Mouse (Mus musculus): ENCODE measurements around the gene Nme9. TPM values are rescaled to one million over a fixed set of nuclear protein-coding genes. Genes with fewer than 3 reads are reported as not detected.

Gene Nme9
- polyA plus RNA-seq, 1 experiment from 2014 or later, result 3.3 TPM

- Histone ChIP-seq H3K27ac (replicated peaks; ENCODE audit: low read depth, low read length) (no peak overlapping the region), H3K4me2 (ENCODE audit: low read depth, low read length) (no peak overlapping the region), H3K36me3 (ENCODE audit: control insufficient read depth, insufficient read depth, low read length) (no peaks in the 10 kb centered on the region), H3K9ac (ENCODE audit: low read depth, low read length) (no peak overlapping the region), H3K27me3 (replicated peaks; ENCODE audit: control insufficient read depth, insufficient read depth, low read length) (no peaks in the 10 kb centered on the region), H3K9me3 (ENCODE audit: control insufficient read depth, low read length) (no peaks in the 10 kb centered on the region), H3K4me3 (ENCODE audit: low read depth, low read length) (no peak overlapping the region), H3K4me1 (ENCODE audit: control insufficient read depth, insufficient read depth, low read length) (peaks cover 27% of the 10 kb centered on the region)
- 77% methylated on average over 6 of the region's 6 CpGs for WGBS
- no peak for DNase-seq (ENCODE audit: low spot score)
- ATAC-seq (ENCODE audit: low read depth), result no peak
Observed at GRCm38 (mm10) chr9:99431963-99432362, 19.3 kb upstream of the Nme9 start.

DNA sequence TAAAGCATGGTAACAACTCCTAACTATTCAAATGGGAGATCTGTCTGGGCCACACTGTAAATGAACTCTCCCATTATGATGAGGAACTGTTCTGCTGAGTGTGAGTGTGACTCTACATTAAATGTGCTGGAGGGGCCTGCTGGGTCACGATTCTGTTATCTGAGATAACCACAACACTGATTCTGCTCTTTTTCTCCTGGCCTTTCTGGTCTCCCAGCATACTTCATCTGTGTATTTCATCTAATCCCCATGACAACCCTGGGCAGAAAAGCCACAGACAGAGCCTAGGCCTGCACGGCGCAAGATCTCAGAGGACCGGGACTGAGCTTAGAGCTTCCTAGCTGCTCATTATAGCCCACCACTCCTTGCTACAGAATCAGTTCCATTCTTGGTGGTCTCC is 18.8 kb upstream of the Nme9 start:
- Histone ChIP-seq H3K9ac (ENCODE audit: low read depth, low read length) (no peak overlapping the region), H3K36me3 (ENCODE audit: control insufficient read depth, insufficient read depth, low read length) (no peaks in the 10 kb centered on the region), H3K27ac (replicated peaks; ENCODE audit: low read depth, low read length) (no peak overlapping the region), H3K4me2 (ENCODE audit: low read depth, low read length) (no peak overlapping the region), H3K9me3 (ENCODE audit: control insufficient read depth, low read length) (no peaks in the 10 kb centered on the region), H3K4me3 (ENCODE audit: low read depth, low read length) (no peak overlapping the region), H3K4me1 (ENCODE audit: control insufficient read depth, insufficient read depth, low read length) (peaks cover 27% of the 10 kb centered on the region), H3K27me3 (replicated peaks; ENCODE audit: control insufficient read depth, insufficient read depth, low read length) (no peaks in the 10 kb centered on the region)
- 74% methylated on average over 4 of the region's 4 CpGs for WGBS
- peak; percentile 29 for DNase-seq (ENCODE audit: low spot score)
- no peak for ATAC-seq (ENCODE audit: low read depth)

DNA sequence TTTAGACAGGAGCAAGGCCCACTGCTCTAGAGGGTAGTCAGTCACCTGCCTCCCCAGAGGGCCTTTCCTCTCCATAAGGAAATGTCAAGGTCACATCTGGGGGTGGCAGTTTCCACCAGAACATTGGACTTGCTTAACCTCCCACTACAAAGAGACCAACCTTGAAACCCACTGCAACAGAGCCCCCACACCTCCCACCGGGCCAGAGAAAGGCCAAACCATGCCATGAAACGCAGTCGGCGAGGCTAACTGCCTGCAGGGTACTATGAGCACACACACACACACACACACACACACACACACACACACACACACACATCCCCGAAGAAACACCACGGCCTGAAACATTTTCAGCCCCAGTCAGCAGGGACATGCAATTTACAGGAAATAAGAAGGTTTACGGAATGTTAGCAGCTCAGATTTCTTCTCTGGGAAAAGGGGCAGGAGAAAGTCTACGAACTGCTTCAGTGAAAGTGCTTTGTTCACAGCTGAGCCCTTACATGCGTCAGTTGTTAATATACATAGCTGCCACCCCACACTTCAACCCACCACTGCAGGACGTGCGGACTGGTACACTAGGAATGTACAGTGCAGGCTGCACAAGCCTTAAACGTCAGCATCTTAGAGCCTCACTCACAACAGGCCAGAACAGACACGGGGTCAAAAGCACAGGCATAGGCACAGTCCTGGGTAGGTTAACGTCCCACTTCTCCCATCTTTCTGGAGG is 16.2 kb upstream of the Nme9 start:
- H3K36me3 ChIP-seq (ENCODE audit: control insufficient read depth, insufficient read depth, low read length), result no peaks in the 10 kb centered on the region
- H3K4me2 ChIP-seq (ENCODE audit: low read depth, low read length), result peak overlapping the region; percentile 88
- H3K27me3 ChIP-seq (replicated peaks; ENCODE audit: control insufficient read depth, insufficient read depth, low read length), result peaks cover 3% of the 10 kb centered on the region; the same call in 1 of the 2 replicates
- peak overlapping the region; percentile 89 for H3K27ac ChIP-seq (replicated peaks; ENCODE audit: low read depth, low read length)
- H3K4me3 ChIP-seq (ENCODE audit: low read depth, low read length), result peak overlapping the region; percentile 80
- DNase-seq (ENCODE audit: low spot score) (peak; percentile 79), ATAC-seq (ENCODE audit: low read depth) (peak; percentile 68)
- H3K4me1 ChIP-seq (ENCODE audit: control insufficient read depth, insufficient read depth, low read length), result peaks cover 19% of the 10 kb centered on the region
- H3K9me3 ChIP-seq (ENCODE audit: control insufficient read depth, low read length), result no peaks in the 10 kb centered on the region
- peak overlapping the region; percentile 90 for H3K9ac ChIP-seq (ENCODE audit: low read depth, low read length)
- 11% methylated on average over 14 of the region's 14 CpGs for WGBS

- DNase-seq (ENCODE audit: low spot score) (peak; percentile 43), ATAC-seq (ENCODE audit: low read depth) (peak; percentile 14)
- peak overlapping the region; percentile 89 for H3K27ac ChIP-seq (replicated peaks; ENCODE audit: low read depth, low read length)
- H3K4me3 ChIP-seq (ENCODE audit: low read depth, low read length), result peak overlapping the region; percentile 80
- H3K9ac ChIP-seq (ENCODE audit: low read depth, low read length), result peak overlapping the region; percentile 90
- H3K36me3 ChIP-seq (ENCODE audit: control insufficient read depth, insufficient read depth, low read length), result no peaks in the 10 kb centered on the region
- H3K4me1 ChIP-seq (ENCODE audit: control insufficient read depth, insufficient read depth, low read length), result peaks cover 19% of the 10 kb centered on the region
- H3K4me2 ChIP-seq (ENCODE audit: low read depth, low read length), result peak overlapping the region; percentile 88
- H3K9me3 ChIP-seq (ENCODE audit: control insufficient read depth, low read length), result no peaks in the 10 kb centered on the region
- 8% methylated on average over 16 of the region's 16 CpGs for WGBS
- peaks cover 3% of the 10 kb centered on the region; the same call in 1 of the 2 replicates for H3K27me3 ChIP-seq (replicated peaks; ENCODE audit: control insufficient read depth, insufficient read depth, low read length)
Observed at GRCm38 (mm10) chr9:99435619-99436181, 15.6 kb upstream of the Nme9 start.

DNA sequence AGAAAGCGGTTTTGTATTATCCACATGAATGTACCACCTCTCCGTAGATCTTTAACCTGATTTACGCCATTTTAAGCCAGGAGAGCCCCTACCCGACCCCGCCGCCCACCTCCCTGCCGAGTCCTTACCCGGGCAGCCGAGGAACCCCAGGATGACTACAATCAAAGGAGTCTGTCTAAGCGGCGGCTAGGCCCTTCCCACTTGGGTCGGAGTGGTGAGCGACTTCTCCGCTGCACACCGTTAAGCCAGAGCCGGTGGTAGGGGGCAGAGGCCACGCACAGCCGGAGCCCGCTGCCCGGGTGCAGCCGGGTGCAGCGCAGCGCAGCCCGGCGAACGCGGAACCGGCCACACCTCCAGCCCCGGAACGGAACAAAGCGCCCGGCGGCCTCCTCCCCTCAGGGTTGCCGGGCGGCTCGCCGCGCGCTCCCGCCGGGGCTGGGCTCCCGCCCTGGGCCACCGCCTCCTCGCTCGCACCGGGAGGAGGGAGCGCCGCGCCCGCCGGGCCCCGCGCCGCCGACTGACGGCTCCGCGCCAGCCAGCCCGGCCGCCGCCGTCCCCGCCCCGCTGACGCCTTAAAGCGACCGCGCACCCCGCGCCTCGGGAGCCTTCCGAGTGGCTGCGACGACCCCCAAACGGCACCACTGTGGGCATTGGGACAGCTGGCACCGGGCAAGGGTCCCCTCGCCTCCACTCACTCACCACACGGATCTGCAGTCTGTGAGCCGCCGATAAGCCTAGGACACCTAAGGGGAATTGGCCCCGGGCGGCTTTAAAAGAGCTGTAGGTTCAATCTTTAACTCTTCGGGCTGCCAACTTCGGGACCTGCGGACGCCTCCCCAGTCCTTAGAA is 14.9 kb upstream of the Nme9 start:
- Histone ChIP-seq H3K27me3 (replicated peaks; ENCODE audit: control insufficient read depth, insufficient read depth, low read length) (peaks cover 3% of the 10 kb centered on the region; the same call in 1 of the 2 replicates), H3K4me1 (ENCODE audit: control insufficient read depth, insufficient read depth, low read length) (peaks cover 24% of the 10 kb centered on the region), H3K4me3 (ENCODE audit: low read depth, low read length) (peak overlapping the region; percentile 80), H3K4me2 (ENCODE audit: low read depth, low read length) (peak overlapping the region; percentile 88), H3K9ac (ENCODE audit: low read depth, low read length) (peak overlapping the region; percentile 90), H3K36me3 (ENCODE audit: control insufficient read depth, insufficient read depth, low read length) (no peaks in the 10 kb centered on the region), H3K9me3 (ENCODE audit: control insufficient read depth, low read length) (no peaks in the 10 kb centered on the region), H3K27ac (replicated peaks; ENCODE audit: low read depth, low read length) (peak overlapping the region; percentile 89)
- DNase-seq (ENCODE audit: low spot score), result peak; percentile 69
- under 1% methylated on average over 39 of the region's 86 CpGs for WGBS
- peak; percentile 81 for ATAC-seq (ENCODE audit: low read depth)

DNA sequence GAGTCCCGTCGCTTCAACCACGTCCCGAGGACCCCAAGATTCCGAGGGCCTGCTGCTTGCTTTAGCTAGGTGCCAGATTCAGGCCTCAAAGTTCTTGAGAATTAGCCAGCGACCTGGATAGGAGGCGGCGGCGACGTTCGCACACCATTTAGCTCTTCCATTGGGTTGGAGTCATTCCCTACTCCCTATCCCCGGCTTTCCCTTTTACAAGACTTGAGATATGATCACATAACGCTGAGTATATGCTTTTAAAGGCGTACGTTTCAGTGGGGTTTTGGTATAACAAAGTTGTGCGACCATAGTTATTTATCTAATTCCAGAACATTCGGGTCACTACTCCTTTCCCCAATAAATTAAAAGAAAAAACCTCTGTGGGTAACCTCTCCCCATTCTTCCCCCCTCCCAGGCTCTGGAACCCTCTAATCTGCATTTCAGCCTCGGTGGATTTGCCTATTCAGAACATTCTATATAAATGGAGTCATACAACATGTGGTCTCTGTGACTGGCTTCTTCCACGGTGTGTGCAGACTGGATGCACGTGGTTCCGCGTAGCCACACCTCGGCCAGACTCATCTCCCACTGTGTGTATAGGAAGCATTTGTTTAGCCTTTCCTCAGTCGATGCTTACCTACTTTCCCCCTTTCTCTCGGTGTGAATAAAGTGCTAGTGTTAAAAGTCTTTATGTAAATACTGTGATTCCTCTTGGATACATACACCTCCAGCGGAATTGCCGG is 14.1 kb upstream of the Nme9 start, which contains the start of gene Mras:
Mras (minus strand) TSS at position 351 of the 734 bp plus-strand sequence.
- no peaks in the 10 kb centered on the region for H3K36me3 ChIP-seq (ENCODE audit: control insufficient read depth, insufficient read depth, low read length)
- H3K9me3 ChIP-seq (ENCODE audit: control insufficient read depth, low read length), result no peaks in the 10 kb centered on the region
- no peak for ATAC-seq (ENCODE audit: low read depth)
- H3K4me1 ChIP-seq (ENCODE audit: control insufficient read depth, insufficient read depth, low read length), result peaks cover 28% of the 10 kb centered on the region
- H3K27me3 ChIP-seq (replicated peaks; ENCODE audit: control insufficient read depth, insufficient read depth, low read length), result peaks cover 3% of the 10 kb centered on the region; the same call in 1 of the 2 replicates
- peak; percentile 50 for DNase-seq (ENCODE audit: low spot score)
- peak within 1 kb of the TSS; percentile 80 for H3K4me3 ChIP-seq (ENCODE audit: low read depth, low read length)
- WGBS, result 13% methylated on average over 27 of the region's 27 CpGs
- H3K27ac ChIP-seq (replicated peaks; ENCODE audit: low read depth, low read length), result peak within 1 kb of the TSS; percentile 89
- peak within 1 kb of the TSS; percentile 90 for H3K9ac ChIP-seq (ENCODE audit: low read depth, low read length)
- H3K4me2 ChIP-seq (ENCODE audit: low read depth, low read length), result peak within 1 kb of the TSS; percentile 88

DNA sequence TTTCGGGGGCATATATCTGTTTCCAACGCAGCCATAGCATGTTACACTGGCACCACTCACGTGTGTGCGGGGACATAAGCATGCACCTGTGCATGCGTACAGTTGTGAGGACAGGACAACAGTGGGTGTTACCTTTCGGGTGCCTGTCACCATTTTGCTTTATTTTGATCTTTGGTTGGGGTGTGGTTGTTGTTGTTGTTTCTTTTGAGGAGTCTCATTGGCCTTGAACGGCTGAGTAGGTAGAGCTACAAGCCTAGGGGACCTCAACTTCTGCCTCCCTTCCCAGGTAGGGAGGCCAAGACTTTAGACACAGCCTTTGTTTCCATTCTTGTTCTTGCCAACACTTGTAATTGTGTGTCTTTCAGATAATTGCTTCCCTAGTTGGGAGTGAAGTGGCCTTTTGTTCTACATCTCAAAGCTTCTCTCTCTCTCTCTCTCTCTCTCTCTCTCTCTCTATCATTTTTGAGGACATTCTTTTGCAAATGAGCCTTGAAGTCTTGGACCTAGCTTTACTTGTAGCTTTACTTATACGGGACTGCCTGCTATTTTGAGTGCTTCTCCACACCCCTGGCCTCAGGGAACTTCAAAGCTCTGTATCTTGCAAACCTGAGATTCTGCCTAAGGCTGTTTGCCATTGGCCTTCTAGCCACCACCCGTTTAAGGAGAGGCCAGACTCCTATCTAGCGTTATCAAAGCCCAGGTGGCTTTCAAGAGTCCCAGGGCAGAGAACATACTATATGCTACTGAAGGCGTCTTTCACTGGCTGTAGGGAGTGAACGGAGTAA is 13.3 kb upstream of the Nme9 start:
- DNase-seq (ENCODE audit: low spot score) (no peak), ATAC-seq (ENCODE audit: low read depth) (no peak)
- H3K4me3 ChIP-seq (ENCODE audit: low read depth, low read length), result no peak overlapping the region
- H3K4me2 ChIP-seq (ENCODE audit: low read depth, low read length), result no peak overlapping the region
- H3K36me3 ChIP-seq (ENCODE audit: control insufficient read depth, insufficient read depth, low read length), result no peaks in the 10 kb centered on the region
- 79% methylated on average over 12 of the region's 12 CpGs for WGBS
- H3K9me3 ChIP-seq (ENCODE audit: control insufficient read depth, low read length), result no peaks in the 10 kb centered on the region
- no peak overlapping the region for H3K9ac ChIP-seq (ENCODE audit: low read depth, low read length)
- H3K27me3 ChIP-seq (replicated peaks; ENCODE audit: control insufficient read depth, insufficient read depth, low read length), result peaks cover 3% of the 10 kb centered on the region; the same call in 1 of the 2 replicates
- no peak overlapping the region for H3K27ac ChIP-seq (replicated peaks; ENCODE audit: low read depth, low read length)
- peaks cover 24% of the 10 kb centered on the region for H3K4me1 ChIP-seq (ENCODE audit: control insufficient read depth, insufficient read depth, low read length)

Data from embryonic facial prominence, embryonic 14.5 days (tissue).